Mouse (Mus musculus): ENCODE data around the gene Ctcf.

Ctcf gene

DNA sequence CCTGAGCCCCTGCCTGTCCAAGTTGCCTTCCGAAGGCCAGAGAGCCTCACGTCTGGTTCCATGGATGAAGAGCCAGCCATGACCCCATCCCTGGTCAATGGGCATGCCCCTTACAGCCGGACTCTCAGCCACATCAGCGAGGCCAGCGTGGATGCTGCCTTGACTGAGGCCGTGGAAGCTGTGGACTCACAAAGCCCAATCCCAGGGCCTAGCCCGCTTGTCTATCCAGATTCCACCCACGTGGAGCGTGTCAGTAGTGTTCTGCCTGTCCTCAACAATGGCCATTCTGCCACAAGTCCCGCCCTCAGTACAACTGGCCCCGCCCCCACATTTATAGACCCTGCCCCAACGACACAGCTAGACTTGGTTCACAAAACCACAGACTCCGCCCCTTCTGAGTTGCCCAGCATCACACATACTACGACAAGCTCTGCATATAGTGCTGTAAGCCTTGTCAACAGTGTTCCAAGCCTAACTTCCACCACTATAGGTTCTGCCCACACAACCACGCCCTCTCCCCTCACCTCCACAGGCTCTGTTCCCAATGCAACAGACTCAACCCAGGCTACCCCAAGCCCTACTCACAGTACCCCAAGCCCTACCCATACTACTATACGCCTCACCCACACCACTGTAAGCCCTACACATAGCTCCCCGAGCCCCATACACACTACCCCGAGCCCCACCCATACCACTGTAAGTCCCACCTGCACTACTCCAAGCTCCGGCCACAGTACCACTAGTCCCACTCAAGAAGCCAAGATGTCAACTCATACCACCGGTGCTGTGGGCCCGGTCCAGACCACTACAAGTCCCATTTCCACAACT, 18.7 kb upstream of the Ctcf start:
- no peak for DNase-seq (ENCODE audit: low spot score)

DNA sequence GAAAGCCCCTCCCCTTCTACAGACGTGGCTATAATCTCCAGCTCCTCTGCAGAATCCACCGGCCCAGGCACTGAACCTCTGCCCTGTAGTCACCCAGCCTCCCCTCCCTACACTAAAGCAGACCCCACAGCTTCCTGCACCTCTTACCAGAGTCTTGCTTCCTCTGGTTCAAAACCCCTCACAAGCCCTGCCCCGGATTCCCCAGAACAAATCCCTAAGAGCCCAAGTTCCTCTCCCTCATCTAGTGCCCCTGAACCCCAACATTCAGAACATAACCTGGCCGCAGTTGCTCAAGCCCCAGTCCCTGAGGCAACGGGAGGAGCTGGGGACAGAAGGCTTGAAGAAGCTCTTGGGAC, 18.1 kb upstream of the Ctcf start:
- DNase-seq (ENCODE audit: low spot score) = no peak

GRCm38 (mm10) chr8:105618892-105619591, 17.3 kb upstream of the Ctcf start:
- DNase-seq (ENCODE audit: low spot score) = no peak

DNA sequence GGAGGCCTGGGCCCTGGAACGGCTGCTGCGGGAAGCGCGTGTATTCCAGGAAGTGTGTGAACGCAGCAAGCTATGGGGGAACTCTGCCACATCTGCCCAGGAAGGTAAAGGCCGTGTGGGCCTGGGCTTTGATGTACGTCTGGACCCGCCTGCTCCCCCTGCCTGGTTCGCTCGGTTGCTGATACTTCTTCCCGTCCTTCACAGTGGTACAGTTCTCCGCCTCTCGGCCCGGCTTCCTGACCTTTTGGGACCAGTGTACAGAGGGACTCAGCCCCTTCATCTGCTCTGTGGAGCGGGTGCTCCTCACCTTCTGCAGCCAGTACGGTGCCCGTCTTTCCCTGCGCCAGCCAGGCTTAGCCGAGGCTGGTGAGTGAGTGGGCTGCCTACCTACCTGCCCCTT, 16.2 kb upstream of the Ctcf start:
- no peak for DNase-seq (ENCODE audit: low spot score)

- no peak for DNase-seq (ENCODE audit: low spot score)
Observed at GRCm38 (mm10) chr8:105620946-105621720, 15.2 kb upstream of the Ctcf start.

DNA sequence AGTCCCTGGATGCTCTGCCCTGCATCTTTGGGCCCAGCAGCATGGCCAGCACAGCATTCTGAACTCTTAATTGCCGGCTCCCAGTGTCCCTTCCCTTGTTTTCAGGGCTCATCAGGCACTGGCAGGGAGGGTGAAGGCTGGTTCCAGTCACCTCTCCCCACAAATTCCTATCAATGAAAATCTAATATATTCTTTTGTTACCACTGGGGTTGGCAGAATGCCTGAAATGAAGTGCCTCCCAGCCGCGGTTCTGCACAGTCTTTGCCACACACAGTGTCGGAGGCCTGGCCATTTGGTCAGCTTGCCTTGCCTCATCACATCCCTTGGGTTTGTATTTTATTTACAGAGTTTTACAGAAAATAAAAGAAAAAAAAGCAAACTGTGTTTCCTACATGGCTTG, 14.5 kb upstream of the Ctcf start:
- DNase-seq (ENCODE audit: low spot score) = no peak

DNA sequence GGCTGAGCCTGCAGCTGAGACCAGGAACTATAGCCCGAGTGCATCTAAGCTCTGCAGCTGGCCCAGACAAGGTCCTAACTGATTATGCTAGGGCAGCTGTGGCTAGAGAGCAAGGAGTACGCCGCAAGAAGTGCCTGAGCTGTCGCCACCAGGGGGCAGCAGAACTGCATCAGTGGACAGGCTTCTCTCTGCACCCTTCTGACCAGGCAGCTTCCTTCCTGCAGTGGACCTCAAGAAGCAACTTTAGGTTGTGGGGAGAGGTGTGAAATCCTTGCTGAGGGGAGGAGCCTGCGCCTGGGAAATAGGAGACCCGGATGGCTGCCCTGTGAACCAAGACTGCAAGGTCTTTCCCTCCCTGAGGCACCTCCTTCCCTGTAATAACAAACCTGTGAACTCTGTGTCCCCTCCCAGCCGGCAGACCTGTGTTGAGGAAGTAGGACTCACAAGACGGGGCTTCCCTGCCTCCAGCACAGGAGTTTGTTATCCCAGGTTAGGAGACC, 13.9 kb upstream of the Ctcf start:
- peak; percentile 89 for DNase-seq (ENCODE audit: low spot score)

DNA sequence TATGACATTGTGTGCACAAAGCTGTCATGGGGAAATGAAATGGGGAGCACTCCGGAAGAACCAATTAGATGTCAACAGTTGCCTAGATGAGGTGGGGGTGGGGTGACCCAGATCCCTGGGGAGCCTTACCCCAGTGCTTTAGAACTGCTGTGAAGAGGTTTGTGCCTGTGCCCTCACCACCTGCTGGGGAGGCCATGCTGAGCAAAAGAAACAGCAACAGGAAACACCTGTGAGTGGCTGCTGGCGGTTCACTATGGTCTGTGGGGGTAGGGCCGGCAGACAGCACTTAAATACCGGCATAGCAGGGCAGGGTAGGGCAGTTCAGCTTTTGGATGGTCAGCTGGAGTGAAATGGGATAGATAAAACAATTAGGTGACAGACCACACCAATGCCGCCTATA, 13.2 kb upstream of the Ctcf start:
- no peak for DNase-seq (ENCODE audit: low spot score)

DNA sequence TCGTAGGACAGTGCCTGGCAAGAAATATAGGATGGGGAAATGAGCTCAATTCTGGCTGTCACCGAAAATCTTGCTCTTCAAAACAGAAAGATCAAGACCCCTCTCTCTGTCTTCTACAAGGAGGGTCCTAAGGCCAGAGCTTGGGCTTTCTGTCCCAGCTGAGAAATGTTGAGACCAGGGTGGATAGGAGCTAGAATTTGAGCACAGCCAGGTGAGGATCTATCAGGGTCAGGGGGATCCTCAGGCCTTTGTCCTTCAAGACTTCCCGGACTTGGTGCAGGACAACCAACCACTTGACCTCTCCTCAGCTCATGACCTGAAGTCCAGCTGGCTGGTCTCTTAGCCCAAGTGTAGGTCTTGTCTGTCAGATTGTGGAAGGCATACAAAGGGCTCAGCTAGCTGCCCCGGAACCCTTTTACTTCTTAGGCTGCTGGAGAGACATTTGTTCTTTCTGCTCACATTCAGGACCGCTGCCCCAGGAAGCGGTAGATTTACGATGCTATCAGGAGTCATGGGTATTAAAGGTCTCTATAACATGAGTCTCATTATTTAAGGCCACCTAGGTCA, 12.6 kb upstream of the Ctcf start:
- no peak for DNase-seq (ENCODE audit: low spot score)

- no peak for DNase-seq (ENCODE audit: low spot score)
Observed at GRCm38 (mm10) chr8:105624401-105624800, 12.0 kb upstream of the Ctcf start.

GRCm38 (mm10) chr8:105624831-105625230, 11.5 kb upstream of the Ctcf start:
- no peak for DNase-seq (ENCODE audit: low spot score)

DNA sequence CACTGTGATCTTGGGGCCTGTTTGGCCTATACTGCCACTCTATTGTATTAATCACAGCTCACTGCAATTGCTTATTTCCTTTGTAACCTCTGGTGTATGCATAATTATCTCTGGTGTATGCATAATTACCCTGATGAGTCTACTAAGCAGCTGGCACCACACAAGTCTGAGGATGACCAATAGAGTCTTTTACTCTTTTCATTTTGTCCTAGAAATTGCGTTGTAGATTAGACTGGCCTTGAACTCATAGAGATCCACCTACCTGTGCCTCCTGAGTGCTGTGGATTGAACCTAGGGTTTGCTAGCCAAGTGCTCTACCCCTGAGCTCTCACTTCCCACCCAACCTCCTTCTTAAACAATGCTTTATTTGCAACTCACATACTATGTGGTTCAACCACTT, 10.3 kb upstream of the Ctcf start:
- no peak for DNase-seq (ENCODE audit: low spot score)

GRCm38 (mm10) chr8:105629337-105629736, 7.0 kb upstream of the Ctcf start:
- DNase-seq (ENCODE audit: low spot score) = no peak

- no peak for DNase-seq (ENCODE audit: low spot score)
Observed at GRCm38 (mm10) chr8:105634771-105635458, 1.5 kb upstream of the Ctcf start.

GRCm38 (mm10) chr8:105635481-105635880, 887 bp upstream of the Ctcf start:
- DNase-seq (ENCODE audit: low spot score) = no peak

DNA sequence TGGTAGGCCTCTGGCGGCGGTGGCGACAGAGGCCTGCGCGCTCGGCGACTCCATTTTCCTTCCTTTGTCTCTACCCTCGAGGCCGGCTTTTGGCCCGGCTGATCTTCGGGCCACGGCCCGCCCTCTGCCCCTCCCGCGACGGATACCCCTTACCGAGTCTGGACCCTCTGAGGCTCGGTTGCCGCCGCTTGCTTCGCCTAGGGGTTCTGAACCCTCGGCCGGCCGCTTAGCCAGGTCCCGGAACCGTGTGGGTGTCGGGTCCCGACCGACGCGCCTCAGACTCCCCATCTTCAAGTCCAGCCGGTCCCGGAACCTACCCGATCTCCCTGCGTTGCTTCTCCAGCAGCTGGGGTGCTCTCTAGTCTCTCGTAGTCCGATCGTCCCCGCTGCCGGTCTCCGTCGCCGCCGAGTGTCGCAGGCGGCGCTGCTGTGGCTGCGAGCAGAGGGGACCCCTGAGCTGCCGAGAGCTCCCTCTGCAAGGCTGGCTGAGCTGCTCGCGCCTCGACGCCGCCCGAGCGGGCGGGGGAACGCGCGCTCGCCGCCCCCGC, 669 bp downstream of the Ctcf start, which contains the start of gene Agrp:
TSS of gene Agrp (minus strand) at position 431 of the 548 bp plus-strand sequence.
- DNase-seq (ENCODE audit: low spot score) = no peak

DNA sequence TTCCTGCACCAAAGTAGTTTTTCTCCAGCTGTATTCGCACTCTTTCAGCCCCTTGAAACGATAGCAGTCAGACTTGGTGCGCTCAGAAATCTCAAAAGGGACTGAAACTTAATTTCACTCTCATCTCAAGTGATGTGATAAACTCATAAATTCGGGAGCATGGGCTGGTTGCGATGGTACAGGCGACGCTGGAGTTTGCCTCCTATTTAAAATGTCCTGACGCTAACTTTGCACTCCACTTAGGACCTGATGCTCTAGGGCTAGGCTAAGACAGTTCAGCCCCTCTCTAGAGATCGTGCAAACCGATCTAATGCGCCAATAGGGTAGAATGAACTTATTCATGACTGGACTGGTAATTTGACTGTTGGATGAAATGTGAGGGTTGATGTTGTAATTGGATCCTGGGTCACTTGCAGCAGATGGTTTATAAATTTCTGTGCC, 1.3 kb downstream of the Ctcf start:
- DNase-seq (ENCODE audit: low spot score) = no peak

- no peak for DNase-seq (ENCODE audit: low spot score)
Observed at GRCm38 (mm10) chr8:105638510-105638909, 2.1 kb downstream of the Ctcf start.

GRCm38 (mm10) chr8:105639835-105640234, 3.5 kb downstream of the Ctcf start:
- no peak for DNase-seq (ENCODE audit: low spot score)

DNA sequence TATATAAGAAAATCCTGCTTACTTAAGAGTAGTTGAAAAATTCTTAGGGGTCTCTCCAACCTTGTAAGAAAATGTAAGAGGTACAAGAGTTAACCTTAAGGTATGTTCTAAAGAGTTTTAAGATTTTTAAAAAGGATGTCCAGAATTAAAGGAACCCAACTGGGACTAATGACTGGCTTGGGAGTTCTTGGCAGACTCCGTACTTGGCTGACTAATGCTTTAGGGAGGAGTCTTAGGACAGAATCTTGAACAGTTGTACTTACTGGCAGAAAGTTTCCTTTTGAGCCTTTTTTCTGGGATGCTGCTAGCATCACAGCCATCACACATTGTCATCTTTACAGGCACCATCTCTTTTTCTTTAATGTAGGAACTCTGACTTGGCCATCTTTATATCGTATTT, 4.1 kb downstream of the Ctcf start:
- DNase-seq (ENCODE audit: low spot score) = no peak

- no peak for DNase-seq (ENCODE audit: low spot score)
Observed at GRCm38 (mm10) chr8:105645205-105645604, 8.8 kb downstream of the Ctcf start.
